Mouse (Mus musculus): Measurements from ENCODE around the gene Serpinb6c. TPM values are rescaled to one million over a fixed set of nuclear protein-coding genes. Genes with fewer than 3 reads are reported as not detected.

Gene Serpinb6c
- polyA plus RNA-seq, 1 experiment from 2014 or later, result not detected

DNA sequence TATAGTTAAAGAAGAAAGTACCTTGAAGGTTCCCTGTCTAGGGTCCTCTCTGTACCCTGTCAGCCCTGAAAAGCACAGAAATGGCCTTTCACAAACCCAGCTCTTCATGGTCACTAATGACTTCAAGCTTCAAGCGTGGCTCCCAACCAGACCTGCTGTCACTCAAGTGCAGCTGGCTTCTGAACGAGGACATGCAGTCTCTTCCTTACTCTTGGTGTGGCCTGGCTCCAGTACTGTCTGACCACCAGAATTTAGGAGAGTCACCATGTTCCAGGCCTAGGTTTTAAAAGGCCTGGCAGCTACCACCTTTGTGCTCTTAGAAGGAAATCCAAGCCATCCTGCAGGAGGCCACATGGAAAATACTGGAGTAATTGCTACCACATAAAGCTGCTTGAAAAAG lies 24.8 kb upstream of the Serpinb6c start:
- H3K27ac ChIP-seq, result no peak overlapping the region
- 77% methylated on average over 2 of the region's 2 CpGs for WGBS
- no peaks in the 10 kb centered on the region for H3K9me3 ChIP-seq (replicated peaks)
- H3K27me3 ChIP-seq, result no peaks in the 10 kb centered on the region
- H3K36me3 ChIP-seq, result peaks cover 19% of the 10 kb centered on the region; the same call in 1 of the 2 replicates
- 0 out of 2 replicates have a peak, but pooled peaks cover 6% of the 10 kb centered on the region for H3K4me1 ChIP-seq (replicated peaks)
- H3K4me2 ChIP-seq, result no peak overlapping the region
- no peak overlapping the region for H3K9ac ChIP-seq
- no peak overlapping the region for H3K4me3 ChIP-seq
- no peak for ATAC-seq (replicated peaks; ENCODE audit: insufficient number of reproducible peaks, insufficient read depth, low FRiP score, low read depth)

DNA sequence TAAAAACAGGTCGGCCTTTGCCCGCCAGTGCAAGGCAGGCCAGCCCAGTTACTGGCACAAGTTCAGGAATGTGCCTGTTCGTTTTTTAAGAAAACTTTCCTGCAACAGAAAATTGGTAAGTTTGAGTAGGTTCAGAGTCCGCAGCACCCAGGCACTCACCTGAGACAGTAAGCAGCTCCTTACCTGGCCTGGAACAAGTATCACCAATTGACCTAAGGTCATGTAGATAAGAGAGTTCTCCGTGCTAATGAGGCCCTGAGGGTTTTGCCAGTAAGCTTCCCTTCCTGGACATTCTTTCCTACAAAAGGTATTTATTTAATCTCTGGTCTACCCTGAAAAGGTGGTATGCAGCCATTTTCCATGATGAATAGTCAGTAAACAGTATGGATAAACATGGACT lies 16.2 kb upstream of the Serpinb6c start:
- H3K9ac ChIP-seq, result no peak overlapping the region
- H3K27me3 ChIP-seq, result no peaks in the 10 kb centered on the region
- no peak for ATAC-seq (replicated peaks; ENCODE audit: insufficient number of reproducible peaks, insufficient read depth, low FRiP score, low read depth)
- H3K4me2 ChIP-seq, result no peak overlapping the region
- no peaks in the 10 kb centered on the region for H3K4me1 ChIP-seq (replicated peaks)
- no peaks in the 10 kb centered on the region for H3K9me3 ChIP-seq (replicated peaks)
- H3K4me3 ChIP-seq, result no peak overlapping the region
- H3K36me3 ChIP-seq, result peaks cover 52% of the 10 kb centered on the region
- 67% methylated on average over 5 of the region's 5 CpGs for WGBS
- no peak overlapping the region for H3K27ac ChIP-seq

DNA sequence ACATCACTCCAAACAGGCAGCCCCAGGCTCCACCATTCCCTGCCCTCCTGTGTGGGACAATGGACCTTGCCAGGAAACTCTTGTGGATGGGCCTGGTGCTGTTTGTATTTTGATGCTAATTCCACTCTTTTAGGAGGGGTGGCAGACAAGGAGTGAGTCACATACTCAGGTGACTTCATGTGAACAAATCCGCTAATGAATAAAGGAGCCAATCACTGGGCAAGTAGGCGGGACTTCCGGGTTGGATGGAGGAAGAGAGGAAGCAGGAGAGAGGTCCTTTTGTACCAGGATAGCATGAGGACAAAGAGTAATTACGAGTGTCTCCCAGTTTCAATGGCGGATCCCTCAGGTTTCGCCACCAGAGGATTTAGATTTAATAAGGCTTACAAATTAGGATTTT lies 15.5 kb upstream of the Serpinb6c start:
- Histone ChIP-seq H3K36me3 (peaks cover 52% of the 10 kb centered on the region), H3K9me3 (replicated peaks) (no peaks in the 10 kb centered on the region), H3K4me2 (no peak overlapping the region), H3K9ac (no peak overlapping the region), H3K27me3 (no peaks in the 10 kb centered on the region), H3K4me3 (no peak overlapping the region), H3K27ac (no peak overlapping the region), H3K4me1 (replicated peaks) (no peaks in the 10 kb centered on the region)
- ATAC-seq (replicated peaks; ENCODE audit: insufficient number of reproducible peaks, insufficient read depth, low FRiP score, low read depth), result no peak
- 94% methylated on average over 6 of the region's 6 CpGs for WGBS

DNA sequence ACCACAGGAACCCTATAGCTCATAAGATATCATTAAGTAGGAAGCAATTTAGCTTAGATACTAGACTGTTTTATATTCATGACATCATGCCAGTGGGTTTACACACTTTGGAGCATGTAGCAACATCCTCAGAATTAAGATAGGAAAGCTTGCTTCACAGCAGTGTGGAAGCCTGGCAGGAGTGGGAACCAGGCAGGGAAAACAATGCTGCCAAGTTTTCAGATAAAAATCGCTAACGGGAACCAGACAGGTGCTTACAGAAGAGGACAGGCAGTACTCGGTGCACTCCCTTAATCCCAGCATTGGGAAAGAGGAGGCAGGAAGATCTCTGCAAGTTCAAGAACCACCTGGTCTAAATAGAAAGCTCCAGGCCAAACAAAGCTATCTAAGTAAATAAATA lies 1.3 kb upstream of the Serpinb6c start:
- Histone ChIP-seq H3K9ac (no peak overlapping the region), H3K27me3 (no peaks in the 10 kb centered on the region), H3K4me3 (no peak overlapping the region), H3K9me3 (replicated peaks) (no peaks in the 10 kb centered on the region), H3K36me3 (no peaks in the 10 kb centered on the region), H3K4me1 (replicated peaks) (no peaks in the 10 kb centered on the region), H3K27ac (no peak overlapping the region), H3K4me2 (no peak overlapping the region)
- no peak for ATAC-seq (replicated peaks; ENCODE audit: insufficient number of reproducible peaks, insufficient read depth, low FRiP score, low read depth)
- 57% methylated on average over 3 of the region's 3 CpGs for WGBS

DNA sequence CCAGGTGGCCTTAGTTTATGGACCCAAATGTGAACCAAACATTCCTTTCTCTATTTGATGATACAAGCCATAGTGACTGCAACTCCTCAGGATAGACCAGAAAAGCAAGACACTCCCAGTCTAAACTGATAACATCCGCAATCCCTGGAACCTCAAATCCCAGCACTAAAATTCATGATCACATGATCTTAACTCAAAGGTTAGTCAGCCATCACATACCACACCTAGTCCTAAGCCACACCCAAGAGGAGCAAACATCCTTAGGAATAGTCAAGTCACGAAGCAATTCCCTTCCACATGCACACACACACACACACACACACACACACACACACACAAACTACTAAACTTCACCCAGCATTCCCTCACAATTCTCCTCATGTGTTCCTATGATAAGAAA lies 2.2 kb downstream of the Serpinb6c start:
- WGBS, result 88% methylated on average over 2 of the region's 2 CpGs
- ATAC-seq (replicated peaks; ENCODE audit: insufficient number of reproducible peaks, insufficient read depth, low FRiP score, low read depth), result no peak

DNA sequence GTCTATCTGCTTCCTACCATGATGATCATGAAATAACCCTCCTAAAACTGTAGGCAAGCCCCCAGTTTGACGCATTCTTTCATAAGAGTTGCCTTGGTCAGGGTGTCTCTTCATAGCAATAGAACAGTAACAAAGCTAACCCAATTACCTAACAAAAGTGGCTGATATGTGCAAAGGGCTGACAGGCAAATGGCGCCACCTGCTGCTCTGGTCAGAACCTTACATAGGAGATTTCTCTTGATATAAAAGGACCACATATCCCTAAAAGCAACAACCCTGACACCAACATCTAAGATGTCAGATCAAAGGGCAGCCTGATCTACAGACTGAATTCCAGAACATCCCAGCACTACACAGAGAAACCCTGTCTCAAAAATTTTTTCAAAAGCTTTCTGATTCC lies 11.3 kb downstream of the Serpinb6c start:
- ATAC-seq (replicated peaks; ENCODE audit: insufficient number of reproducible peaks, insufficient read depth, low FRiP score, low read depth), result no peak

More for the DNA sequence above, 2.2 kb downstream of the Serpinb6c start:
- Histone ChIP-seq H3K36me3 (no peaks in the 10 kb centered on the region), H3K4me1 (replicated peaks) (no peaks in the 10 kb centered on the region), H3K9ac (no peak overlapping the region), H3K27me3 (no peaks in the 10 kb centered on the region), H3K4me3 (no peak overlapping the region), H3K27ac (no peak overlapping the region), H3K9me3 (replicated peaks) (no peaks in the 10 kb centered on the region), H3K4me2 (no peak overlapping the region)

DNA sequence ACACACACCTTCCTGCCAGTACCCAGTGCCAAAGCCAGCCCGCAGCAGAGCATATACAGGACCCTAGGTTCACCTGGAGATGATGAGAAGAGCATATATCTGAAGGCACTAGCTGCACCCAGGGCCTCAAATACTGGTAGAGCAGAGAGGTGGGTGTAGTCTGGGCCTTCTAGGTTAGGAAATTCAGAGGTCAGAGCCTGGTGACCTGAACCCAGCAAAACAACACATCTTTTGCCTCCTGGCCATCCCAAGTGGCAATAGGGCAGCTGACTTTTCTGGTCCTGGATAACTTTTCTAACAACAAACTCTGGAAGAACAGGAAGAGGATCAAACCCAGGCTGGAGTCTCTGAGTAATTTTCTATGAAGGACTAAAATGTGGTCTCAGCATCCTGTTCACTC lies 62.2 kb downstream of the Serpinb6c start, which contains the start of gene Serpinb6e:
Gene Serpinb6e (minus strand): TSS at position 101 of the 400 bp plus-strand sequence.
- Histone ChIP-seq H3K4me2 (no peak within 1 kb of the TSS), H3K9ac (no peak within 1 kb of the TSS), H3K4me3 (no peak within 1 kb of the TSS), H3K36me3 (no peaks in the 10 kb centered on the region), H3K9me3 (replicated peaks) (no peaks in the 10 kb centered on the region), H3K27me3 (no peaks in the 10 kb centered on the region), H3K27ac (no peak within 1 kb of the TSS), H3K4me1 (replicated peaks) (no peaks in the 10 kb centered on the region)
- 56% methylated on average over 1 of the region's 1 CpGs for WGBS
- ATAC-seq (replicated peaks; ENCODE audit: insufficient number of reproducible peaks, insufficient read depth, low FRiP score, low read depth), result no peak

More for the DNA sequence above, 11.3 kb downstream of the Serpinb6c start:
- 35% methylated on average over 2 of the region's 2 CpGs for WGBS
- Histone ChIP-seq H3K4me3 (no peak overlapping the region), H3K9ac (no peak overlapping the region), H3K27me3 (no peaks in the 10 kb centered on the region; the same call in 1 of the 2 replicates), H3K4me2 (no peak overlapping the region), H3K4me1 (replicated peaks) (no peaks in the 10 kb centered on the region), H3K36me3 (no peaks in the 10 kb centered on the region), H3K27ac (no peak overlapping the region), H3K9me3 (replicated peaks) (no peaks in the 10 kb centered on the region)

DNA sequence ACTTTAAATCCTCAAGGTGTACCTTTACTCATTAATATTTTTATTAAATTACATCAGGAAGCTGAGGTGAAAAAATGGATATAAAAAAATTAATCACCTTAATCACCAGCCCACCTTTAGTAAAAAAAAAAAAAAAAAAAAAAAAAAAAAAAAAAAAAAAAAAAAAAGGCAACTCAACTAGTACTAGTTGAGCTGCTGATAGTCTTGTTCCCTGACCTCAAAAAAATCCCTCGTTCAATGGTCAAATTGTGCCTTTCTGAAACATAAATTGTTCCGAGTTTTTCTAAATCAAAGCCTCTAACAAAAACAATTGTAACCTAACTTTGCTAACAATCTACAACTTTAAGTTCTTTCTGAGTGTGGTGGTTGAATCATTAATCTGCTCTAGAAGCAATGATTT lies 74.8 kb downstream of the Serpinb6c start:
- Histone ChIP-seq H3K4me3 (no peak overlapping the region), H3K9ac (no peak overlapping the region), H3K27ac (no peak overlapping the region), H3K36me3 (no peaks in the 10 kb centered on the region), H3K9me3 (replicated peaks) (no peaks in the 10 kb centered on the region), H3K4me1 (replicated peaks) (no peaks in the 10 kb centered on the region), H3K27me3 (no peaks in the 10 kb centered on the region), H3K4me2 (no peak overlapping the region)
- WGBS, result 72% methylated on average over 2 of the region's 2 CpGs
- no peak for ATAC-seq (replicated peaks; ENCODE audit: insufficient number of reproducible peaks, insufficient read depth, low FRiP score, low read depth)

Other genes with a start within 250 kb of the Serpinb6c start
- not detected in 2 replicates for gene Serpinb6d, start 244.3 kb downstream of the Serpinb6c start, polyA plus RNA-seq (2015; fragmentation: Nextera tagmentation; extraction: Ambion mirVana)
- gene Serpinb6e, start 62.3 kb downstream of the Serpinb6c start, polyA plus RNA-seq (2015; fragmentation: Nextera tagmentation; extraction: Ambion mirVana), result not detected in 2 replicates
- 28.5 and 28.7 TPM in 2 replicates for gene Nqo2, start 59.0 kb upstream of the Serpinb6c start, polyA plus RNA-seq (2015; fragmentation: Nextera tagmentation; extraction: Ambion mirVana)
- 8.3 and 11.0 TPM in 2 replicates for gene Ripk1, start 96.7 kb upstream of the Serpinb6c start, polyA plus RNA-seq (2015; fragmentation: Nextera tagmentation; extraction: Ambion mirVana)
- 57.2 and 59.2 TPM in 2 replicates for gene Serpinb6a, start 97.1 kb upstream of the Serpinb6c start, polyA plus RNA-seq (2015; fragmentation: Nextera tagmentation; extraction: Ambion mirVana)
- 46.4 and 51.8 TPM in 2 replicates for gene Bphl, start 131.9 kb upstream of the Serpinb6c start, polyA plus RNA-seq (2015; fragmentation: Nextera tagmentation; extraction: Ambion mirVana)
- gene Tubb2a, start 172.3 kb upstream of the Serpinb6c start, polyA plus RNA-seq (2015; fragmentation: Nextera tagmentation; extraction: Ambion mirVana), result 136 and 170 TPM in 2 replicates
- gene Tubb2b, start 224.8 kb upstream of the Serpinb6c start, polyA plus RNA-seq (2015; fragmentation: Nextera tagmentation; extraction: Ambion mirVana), result 36.0 and 42.3 TPM in 2 replicates